Mouse (Mus musculus): ENCODE data around the gene Gm9972. TPM values are rescaled to one million over a fixed set of nuclear protein-coding genes. Genes with fewer than 3 reads are reported as not detected.

Gene Gm9972
- total RNA-seq (2023) = not detected

DNA sequence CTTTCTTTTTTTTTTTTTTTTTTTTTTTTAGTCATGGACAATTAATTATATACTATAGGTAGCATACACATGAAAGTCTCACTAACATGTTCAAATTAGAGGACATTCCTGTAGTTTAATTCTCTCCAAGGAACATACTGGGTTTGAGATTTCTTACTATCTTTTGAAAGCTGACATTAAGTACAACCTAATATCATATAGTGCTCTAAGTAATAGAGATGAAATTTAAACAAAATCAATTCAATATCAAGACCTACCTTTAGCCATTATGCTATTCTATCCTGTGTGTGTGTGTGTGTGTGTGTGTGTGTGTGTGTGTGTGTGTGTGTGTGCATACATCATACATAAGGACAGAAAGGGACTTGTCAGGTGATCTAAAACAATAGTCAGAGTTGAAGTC, at the start of gene Gm9972:
Gene Gm9972 (plus strand): TSS at position 301 of the 400 bp plus-strand sequence.

Other genes with a start within 250 kb of the Gm9972 start
- gene Atp10b, start 114.1 kb downstream of the Gm9972 start, total RNA-seq (2023) = not detected

All from monocyte, adult 59 days (primary cell).